8 mouse cellular contexts compared by ENCODE assay signal in genomic region chr1:182489803-182490452, GRCm38 (mm10). TPM values are rescaled to one million over a fixed set of nuclear protein-coding genes. Genes with fewer than 3 reads are reported as not detected.
DNase-seq lines count a peak whose midpoint lies in the region; ATAC-seq and TF ChIP-seq lines count a peak whose summit lies in the region.

No protein-coding gene starts in this region.

- H3K4me3 ChIP-seq in heart, embryonic 13.5 days: peak overlapping the region; percentile 33
- no peak overlapping the region for H3K4me3 ChIP-seq in kidney, postnatal 0 days (replicated peaks; ENCODE audit: low read depth, low read length)
- H3K4me3 ChIP-seq in liver, embryonic 11.5 days (ENCODE audit: low read depth, low read length): no peak overlapping the region

- peak overlapping the region; percentile 47; the same call in 1 of the 2 replicates for H3K9ac ChIP-seq in heart, embryonic 13.5 days
- H3K9ac ChIP-seq in kidney, postnatal 0 days (ENCODE audit: low read depth, low read length): no peak overlapping the region
- H3K9ac ChIP-seq in liver, embryonic 11.5 days (ENCODE audit: low read depth, low read length): no peak overlapping the region

- peaks cover 17% of the 10 kb centered on the region for H3K4me1 ChIP-seq in heart, embryonic 13.5 days
- peaks cover 10% of the 10 kb centered on the region for H3K4me1 ChIP-seq in kidney, postnatal 0 days (replicated peaks; ENCODE audit: insufficient read depth, low read length)
- peaks cover 10% of the 10 kb centered on the region for H3K4me1 ChIP-seq in liver, embryonic 11.5 days (replicated peaks; ENCODE audit: control insufficient read depth, insufficient read depth, low read length)

- peak; percentile 98 for TF ChIP-seq CTCF in kidney, postnatal 0 days (IDR thresholded peaks at IDR 0.05; ENCODE audit: low read depth)

- peak overlapping the region; percentile 61 for H3K4me2 ChIP-seq in heart, embryonic 13.5 days
- peak overlapping the region; percentile 31; the same call in 1 of the 2 replicates for H3K4me2 ChIP-seq in kidney, postnatal 0 days (ENCODE audit: low read length)
- peak overlapping the region; percentile 58 for H3K4me2 ChIP-seq in liver, embryonic 11.5 days

- H3K9me3 ChIP-seq in heart, embryonic 13.5 days: no peaks in the 10 kb centered on the region
- no peaks in the 10 kb centered on the region for H3K9me3 ChIP-seq in kidney, postnatal 0 days (replicated peaks; ENCODE audit: low read length)
- H3K9me3 ChIP-seq in liver, embryonic 11.5 days (ENCODE audit: control insufficient read depth, low read length): no peaks in the 10 kb centered on the region

- DNase-seq in CD8-positive naive resting alpha-beta T cell, adult 2 months (ENCODE audit: low read depth in 2 of 2, low spot score in 2 of 2): peak; percentile 93 to 94
- peak; percentile 8 for DNase-seq in c-Kit-negative CD71-positive TER-119-positive erythroid progenitor cells, embryonic 14.5 days (ENCODE audit: low read depth, low spot score)
- peak; percentile 73 for DNase-seq in fibroblast of lung, adult 2 months (ENCODE audit: low read depth)
- peak; percentile 98 for DNase-seq in kidney, postnatal 0 days (ENCODE audit: low spot score)
- peak; percentile 86 for DNase-seq in liver, embryonic 11.5 days (ENCODE audit: low spot score)
- peak; percentile 95 for DNase-seq in naive thymus-derived CD4-positive, alpha-beta T cell, adult 2 months (ENCODE audit: low read depth)
- peak; percentile 96 for DNase-seq in splenic B cell, adult 2 months (ENCODE audit: low read depth, low spot score)

- peak overlapping the region; percentile 63 for H3K27ac ChIP-seq in heart, embryonic 13.5 days (replicated peaks)
- no peak overlapping the region for H3K27ac ChIP-seq in kidney, postnatal 0 days
- no peak overlapping the region; the same call in 1 of the 2 replicates for H3K27ac ChIP-seq in liver, embryonic 11.5 days (ENCODE audit: low read depth, low read length)

- H3K36me3 ChIP-seq in heart, embryonic 13.5 days: peaks cover 76% of the 10 kb centered on the region
- H3K36me3 ChIP-seq in kidney, postnatal 0 days (ENCODE audit: insufficient read depth, low read length): peaks cover 40% of the 10 kb centered on the region; the same call in 1 of the 2 replicates
- peaks cover 15% of the 10 kb centered on the region; the same call in 1 of the 2 replicates for H3K36me3 ChIP-seq in liver, embryonic 11.5 days (ENCODE audit: control insufficient read depth, insufficient read depth, low read length)
- H3K36me3 ChIP-seq in splenic B cell, adult 2 months (ENCODE audit: control insufficient read depth, insufficient read depth, low read length, poor library complexity, severe bottlenecking): no peaks in the 10 kb centered on the region

- 9% methylated on average over 21 of the region's 21 CpGs for WGBS in heart, embryonic 13.5 days
- WGBS in kidney, postnatal 0 days: 11% methylated on average over 21 of the region's 21 CpGs
- WGBS in liver, embryonic 11.5 days: 9% methylated on average over 21 of the region's 21 CpGs

- ATAC-seq in heart, embryonic 13.5 days (ENCODE audit: extremely low read depth, insufficient number of reproducible peaks, low FRiP score, low TSS enrichment): peak; percentile 69
- peak; percentile 94 for ATAC-seq in kidney, postnatal 0 days (replicated peaks; ENCODE audit: low FRiP score, low read depth)
- peak; percentile 90 for ATAC-seq in liver, embryonic 11.5 days (replicated peaks; ENCODE audit: low FRiP score)

- H3K27me3 ChIP-seq in heart, embryonic 13.5 days (replicated peaks): no peaks in the 10 kb centered on the region
- no peaks in the 10 kb centered on the region for H3K27me3 ChIP-seq in kidney, postnatal 0 days (ENCODE audit: insufficient read depth, low read length)
- H3K27me3 ChIP-seq in liver, embryonic 11.5 days (replicated peaks; ENCODE audit: control insufficient read depth, insufficient read depth, low read length): no peaks in the 10 kb centered on the region
- no peaks in the 10 kb centered on the region for H3K27me3 ChIP-seq in splenic B cell, adult 2 months (ENCODE audit: control insufficient read depth, insufficient read depth, low read length, poor library complexity, severe bottlenecking)

RNA-seq across cellular contexts. Expression of gene Capn2, which starts 27.5 kb away (rescaled TPM):
- polyA plus RNA-seq in heart, embryonic 13.5 days (2015; fragmentation: Nextera tagmentation; extraction: Ambion mirVana): 90.2 and 93.3 TPM in 2 replicates
- 95.1 and 106 TPM in 2 replicates for polyA plus RNA-seq in kidney, postnatal 0 days (2015; fragmentation: Nextera tagmentation; extraction: Ambion mirVana)
- polyA plus RNA-seq in liver, embryonic 11.5 days (2014; fragmentation: Nextera tagmentation; extraction: Ambion mirVana): 49.5 and 51.4 TPM in 2 replicates

Comparison
In these comparisons a context has a peak if more than half of its experiments do, and no peak if none do; other contexts are left out.
1. DNase-seq: peak in every context shown above with its lines; median percentile 98 in kidney, postnatal 0 days; 96 in splenic B cell, adult 2 months; 95 in naive thymus-derived CD4-positive, alpha-beta T cell, adult 2 months; 94 in CD8-positive naive resting alpha-beta T cell, adult 2 months; 86 in liver, embryonic 11.5 days; 73 in fibroblast of lung, adult 2 months; 8 in c-Kit-negative CD71-positive TER-119-positive erythroid progenitor cells, embryonic 14.5 days.